Mouse (Mus musculus) right cerebral cortex, postnatal 14 days (tissue): ENCODE data around the gene Tmem87b.

Source experiments
- DNase-seq: peaks from one replicate; pipeline ENCODE4 v3.0.0; 2022

Gene Tmem87b

GRCm38 (mm10) chr2:128820631-128821030 is 2.7 kb downstream of the Tmem87b start:
- DNase-seq: no peak

DNA sequence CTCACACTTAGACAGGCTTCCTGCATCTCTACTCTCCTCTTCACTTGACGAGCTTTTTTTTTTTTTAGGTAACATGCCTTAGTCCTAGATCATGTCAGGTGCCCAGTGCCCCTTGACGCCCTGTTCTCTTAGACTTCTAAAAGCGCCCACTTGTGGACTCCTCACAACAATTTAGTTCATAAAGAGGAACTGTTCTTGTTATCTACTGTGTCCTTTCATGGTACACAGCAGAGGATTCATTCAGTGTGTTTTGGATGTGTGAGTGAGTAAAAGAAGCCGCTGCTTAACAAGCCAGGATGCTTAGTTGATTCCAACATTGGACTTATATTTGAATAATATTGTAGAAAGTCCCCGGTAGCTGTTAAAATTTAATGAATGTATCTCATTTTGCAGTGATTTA is 6.0 kb downstream of the Tmem87b start:
- DNase-seq: no peak

- DNase-seq: no peak
These were observed 9.9 kb downstream of the Tmem87b start for GRCm38 (mm10) chr2:128827787-128828186.

- no peak for DNase-seq
These were observed 14.7 kb downstream of the Tmem87b start for GRCm38 (mm10) chr2:128832611-128833010.

GRCm38 (mm10) chr2:128833035-128833434 is 15.1 kb downstream of the Tmem87b start:
- DNase-seq: no peak

DNA sequence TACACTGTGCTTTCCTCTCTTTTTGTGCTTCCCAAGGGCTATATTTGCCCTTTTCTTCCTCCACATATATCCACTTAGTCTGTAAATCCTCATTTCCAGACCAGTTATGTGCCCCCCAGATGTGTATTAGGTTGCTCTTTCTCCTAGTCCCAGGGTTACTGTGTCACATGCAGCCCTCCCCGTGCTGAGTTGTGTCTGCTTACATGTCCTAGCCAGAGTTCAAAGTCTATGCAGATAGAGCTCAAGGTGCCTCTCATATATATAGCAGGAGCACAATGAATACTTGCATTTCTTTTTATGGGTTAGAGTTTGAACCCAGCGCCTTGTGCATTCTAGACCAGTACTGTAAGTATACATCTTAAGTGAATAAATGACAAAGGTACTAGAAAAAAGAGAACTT is 15.5 kb downstream of the Tmem87b start:
- DNase-seq: no peak

GRCm38 (mm10) chr2:128837531-128837930 is 19.6 kb downstream of the Tmem87b start:
- no peak for DNase-seq

DNA sequence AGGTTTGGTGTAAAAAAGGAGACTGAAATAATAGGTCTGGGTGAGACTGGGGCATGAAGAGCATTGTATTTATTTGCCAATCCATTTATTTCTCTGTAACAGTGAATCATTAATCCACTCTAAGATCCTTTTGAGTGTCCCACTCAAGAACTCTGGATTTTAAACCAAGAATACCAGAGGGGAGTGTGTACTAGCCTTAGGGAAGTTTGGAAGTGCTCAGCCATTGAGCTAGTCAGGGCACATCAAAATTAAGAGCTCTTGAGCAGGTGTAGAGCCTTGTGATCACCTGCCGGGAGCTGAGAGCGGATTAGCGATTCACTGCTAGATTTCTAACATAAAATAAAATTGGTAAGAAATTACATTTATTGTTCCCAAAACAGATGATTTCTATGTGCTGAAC is 20.7 kb downstream of the Tmem87b start:
- no peak for DNase-seq

DNA sequence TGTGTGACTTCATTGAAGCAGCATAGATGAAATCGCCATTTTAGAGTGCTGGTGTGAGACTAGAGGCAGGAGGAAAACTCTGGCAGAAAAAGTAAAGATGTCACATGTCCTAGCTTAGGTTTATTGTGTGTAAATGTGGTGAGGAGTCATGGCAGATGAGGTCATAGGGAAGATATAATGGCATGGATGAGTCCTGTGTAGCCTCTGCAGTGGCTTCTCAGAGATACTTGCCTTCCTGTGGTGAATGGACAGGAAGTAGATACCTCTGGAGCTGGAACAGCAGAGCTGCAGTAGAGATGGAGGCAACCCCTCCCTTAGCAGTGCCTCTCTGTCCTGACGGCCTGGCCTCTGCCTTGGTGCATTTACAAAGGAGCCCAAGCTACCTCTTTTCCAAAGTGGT is 21.6 kb downstream of the Tmem87b start:
- DNase-seq: no peak

GRCm38 (mm10) chr2:128842437-128842836 is 24.5 kb downstream of the Tmem87b start:
- no peak for DNase-seq

DNA sequence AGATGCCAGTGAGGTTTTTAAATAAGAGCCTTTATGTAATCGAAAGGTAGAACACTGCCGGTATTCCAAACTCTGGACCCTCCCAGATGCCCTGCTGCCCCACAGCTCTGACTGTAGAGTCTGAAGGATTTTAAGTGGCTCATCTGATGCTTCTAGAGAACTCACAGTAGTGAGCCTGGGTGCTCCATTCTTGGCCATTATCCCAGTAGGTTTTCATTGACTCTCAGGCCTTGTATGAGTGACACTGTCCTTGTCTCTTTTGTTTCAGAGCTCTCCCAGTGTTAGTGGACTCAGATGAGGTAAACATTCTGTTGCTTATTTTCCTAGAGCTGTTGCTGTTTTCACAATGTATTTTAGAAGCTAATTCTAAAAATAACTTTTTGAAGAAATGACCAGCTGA is 32.1 kb downstream of the Tmem87b start:
- no peak for DNase-seq

- DNase-seq: no peak
These were observed 38.8 kb downstream of the Tmem87b start for GRCm38 (mm10) chr2:128856673-128857072.

- no peak for DNase-seq
These were observed 41.0 kb downstream of the Tmem87b start for GRCm38 (mm10) chr2:128858962-128859361.

GRCm38 (mm10) chr2:128859861-128860260 is 41.9 kb downstream of the Tmem87b start:
- no peak for DNase-seq

GRCm38 (mm10) chr2:128862636-128863035 is 44.7 kb downstream of the Tmem87b start, which contains the start of gene Fbln7:
Gene Fbln7 (plus strand): TSS chr2:128862981.
- DNase-seq: no peak

DNA sequence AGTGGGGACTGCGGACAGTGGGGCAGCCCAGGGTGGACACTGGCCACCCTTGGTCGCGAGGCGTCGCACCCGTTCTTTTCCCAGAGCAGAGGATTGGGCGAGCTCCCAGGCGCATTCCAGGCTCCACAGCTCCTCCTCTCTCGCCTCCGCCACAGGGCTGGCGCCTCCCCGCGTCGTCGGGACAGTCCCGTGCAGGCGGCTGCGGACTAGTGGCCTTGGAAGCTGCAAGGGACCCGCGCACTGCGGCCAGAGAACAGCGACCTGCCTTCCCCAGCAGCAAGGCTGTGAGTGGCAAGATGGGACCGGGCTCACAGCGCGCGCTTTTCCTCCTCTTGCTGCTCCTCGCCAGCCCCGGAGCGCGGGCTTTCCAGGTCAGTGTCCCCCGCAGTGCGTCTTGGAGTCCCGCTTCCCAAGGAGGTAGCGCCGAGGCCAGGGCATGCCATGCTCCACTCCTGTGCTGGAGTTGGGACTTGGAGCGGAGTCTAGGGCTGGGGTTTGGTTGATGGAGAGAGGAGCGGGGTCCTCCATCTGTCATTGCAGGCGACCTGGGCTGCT is 45.9 kb downstream of the Tmem87b start:
- DNase-seq: peak; percentile 41

DNA sequence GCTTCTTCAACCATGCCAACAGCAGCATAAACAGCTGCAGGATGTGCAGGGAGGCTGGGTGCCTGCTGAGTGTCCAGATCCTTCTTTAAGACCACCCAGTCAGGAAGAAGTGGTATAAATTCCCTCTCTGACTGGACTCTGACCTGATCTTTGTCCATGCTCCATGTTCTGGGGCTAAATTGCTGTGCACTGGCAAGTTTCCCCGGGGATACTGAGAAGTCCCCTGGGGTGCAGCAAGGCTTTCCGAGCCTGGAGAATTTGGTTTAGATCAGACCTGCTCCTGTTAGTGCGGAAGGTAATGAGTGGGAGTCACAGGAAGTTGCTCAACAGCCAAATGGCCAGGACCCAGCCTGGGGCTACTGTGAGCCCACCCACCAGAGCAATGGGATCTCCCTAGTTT is 47.1 kb downstream of the Tmem87b start:
- DNase-seq: no peak

- no peak for DNase-seq
These were observed 53.7 kb downstream of the Tmem87b start for GRCm38 (mm10) chr2:128871656-128872055.

- DNase-seq: no peak
These were observed 54.3 kb downstream of the Tmem87b start for GRCm38 (mm10) chr2:128872256-128872655.

- no peak for DNase-seq
These were observed 57.6 kb downstream of the Tmem87b start for GRCm38 (mm10) chr2:128875526-128875925.

GRCm38 (mm10) chr2:128881236-128881635 is 63.3 kb downstream of the Tmem87b start:
- DNase-seq: no peak

DNA sequence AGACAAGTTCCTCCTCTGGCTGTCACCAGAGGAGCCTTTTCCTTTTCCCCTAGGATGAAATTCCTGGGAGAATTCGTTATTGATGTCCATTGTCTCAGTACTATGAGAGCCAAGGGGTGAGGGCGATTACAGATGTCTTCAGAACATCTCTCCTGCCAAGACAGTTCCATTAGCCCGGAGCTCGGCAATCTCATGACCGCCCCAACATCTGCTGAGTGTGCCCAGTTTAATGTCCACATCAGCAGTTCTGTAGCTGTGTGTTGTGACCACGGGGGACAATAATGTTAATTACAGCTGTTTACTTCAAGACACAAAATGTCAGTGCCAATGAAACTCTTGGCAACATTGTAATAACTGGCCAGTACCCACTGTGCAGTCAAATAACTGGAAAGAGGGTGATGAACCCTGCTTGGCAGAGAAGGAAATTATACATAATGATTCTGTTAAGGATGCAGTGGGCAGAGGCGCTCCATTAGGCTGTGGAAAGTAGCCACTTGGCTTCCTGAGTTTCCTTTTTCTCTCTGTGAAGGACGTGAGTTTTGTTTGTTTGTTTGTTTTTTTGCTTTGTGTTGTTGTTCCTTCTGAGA is 67.4 kb downstream of the Tmem87b start:
- DNase-seq: no peak

- DNase-seq: no peak
These were observed 70.1 kb downstream of the Tmem87b start for GRCm38 (mm10) chr2:128887866-128888550.

DNA sequence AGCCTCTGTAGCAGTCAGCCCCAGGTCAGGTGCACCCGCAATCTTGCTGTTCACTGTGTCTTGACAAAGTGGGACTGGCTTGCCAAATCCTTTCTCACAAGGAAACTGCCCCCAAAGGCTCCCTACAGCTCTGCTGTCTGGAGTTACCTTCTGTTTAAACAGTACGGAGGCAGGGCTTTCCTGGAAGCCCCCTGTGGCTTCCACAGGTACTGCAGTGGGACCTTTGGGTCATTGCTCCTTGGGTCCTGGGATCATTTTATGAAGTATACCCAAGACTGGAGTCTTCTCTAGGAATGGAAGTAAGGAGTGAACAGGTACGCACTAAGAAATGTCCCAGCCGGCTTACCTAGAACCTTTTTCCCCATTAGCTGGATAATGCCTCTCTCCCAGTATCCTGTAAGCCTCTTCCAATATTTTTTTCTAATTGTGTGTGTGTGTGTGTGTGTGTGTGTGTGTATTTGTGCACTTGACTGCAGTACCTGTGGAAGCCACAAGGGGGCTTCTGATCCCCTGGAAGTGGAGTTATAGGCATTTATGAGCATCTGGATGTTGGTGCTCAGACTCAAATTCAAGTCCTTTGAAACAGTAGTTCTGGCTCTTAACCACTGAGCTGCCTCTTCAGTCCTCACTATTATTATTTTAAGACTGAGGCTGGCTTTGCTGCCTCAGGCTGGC is 72.9 kb downstream of the Tmem87b start:
- DNase-seq: no peak
